Mouse (Mus musculus) small intestine, adult 2 months (tissue): ENCODE measurements around the gene Ap1b1. TPM values are rescaled to one million over a fixed set of nuclear protein-coding genes. Genes with fewer than 3 reads are reported as not detected.

ENCODE experiments used
- H3K27ac ChIP-seq: fragments of 200-500 bp; 2 replicates; pipeline ENCODE4 v1.5.1; 2012; ENCODE audit warnings: low read depth, low read length, control low read depth, inconsistent platforms; ENCODE audit not compliant: insufficient read depth
- H3K27me3 ChIP-seq: fragments of 200-500 bp; 2 replicates; pipeline ENCODE4 v1.6.1; 2012; ENCODE audit warnings: mild to moderate bottlenecking, moderate library complexity, low read length, inconsistent platforms; ENCODE audit not compliant: control insufficient read depth, insufficient read depth
- H3K36me3 ChIP-seq: fragments of 200-500 bp; 2 replicates; pipeline ENCODE4 v1.6.1; 2012; ENCODE audit warnings: mild to moderate bottlenecking, low read length, control low read depth, inconsistent platforms; ENCODE audit not compliant: control insufficient read depth, insufficient read depth
- H3K4me1 ChIP-seq: fragments of 200-500 bp; 2 replicates; pipeline ENCODE4 v1.6.1; 2012; ENCODE audit warnings: low read length, inconsistent platforms, mixed read lengths; ENCODE audit not compliant: control insufficient read depth, insufficient read depth, insufficient read length
- H3K4me3 ChIP-seq: fragments of 200-500 bp; 2 replicates; pipeline ENCODE4 v1.5.1; 2012; ENCODE audit warnings: low read depth, mild to moderate bottlenecking, control low read depth, inconsistent platforms, low read length, moderate library complexity
- CTCF ChIP-seq: fragments of 200-500 bp; IDR thresholded peaks from 2 replicates; pipeline ENCODE4 v1.5.1; 2012; ENCODE audit warnings: low read depth, mild to moderate bottlenecking, control low read depth, inconsistent platforms, low read length, moderate library complexity, mixed read lengths; ENCODE audit not compliant: insufficient replicate concordance, insufficient read length; ENCODE audit errors: extremely low read depth
- POLR2A ChIP-seq: fragments of 200-500 bp; IDR thresholded peaks from 2 replicates; pipeline ENCODE4 v1.6.1; 2012; ENCODE audit warnings: low read depth, mild to moderate bottlenecking, control low read depth, inconsistent platforms, low read length, moderate library complexity
- WGBS: fragments of 180-500 bp; shearing (Covaris S2); methylation state at CpG from one replicate; pipeline ENCODE4 v1.1.7; 2018; 5-methylcytosine and 5-hydroxymethylcytosine counted together
- polyA plus RNA-seq: library from polyadenylated mRNA; depleted of rRNA; stranded (reverse); fragments of >200 nt; gene quantifications from 2 replicates; pipeline ENCODE4 v1.2.3, GENCODE M21; 2012; rRNA removed

Ap1b1 gene
- polyA plus RNA-seq, 1 experiment, result 96.1 TPM

- no peak overlapping the region for H3K27ac ChIP-seq
- no peaks in the 10 kb centered on the region for H3K4me1 ChIP-seq
- WGBS, result 79% methylated on average over 1 of the region's 1 CpGs
- TF ChIP-seq POLR2A (no peak), CTCF (no peak)
- H3K4me3 ChIP-seq, result no peak overlapping the region
- H3K27me3 ChIP-seq, result no peaks in the 10 kb centered on the region
- peaks cover 63% of the 10 kb centered on the region for H3K36me3 ChIP-seq
Observed at GRCm38 (mm10) chr11:5089147-5089546, 102.5 kb downstream of the Ap1b1 start.

- H3K27ac ChIP-seq, result no peak overlapping the region
- WGBS, result 30% methylated on average over 2 of the region's 2 CpGs
- H3K27me3 ChIP-seq, result no peaks in the 10 kb centered on the region
- H3K4me1 ChIP-seq, result no peaks in the 10 kb centered on the region
- no peak overlapping the region for H3K4me3 ChIP-seq
- H3K36me3 ChIP-seq, result peaks cover 42% of the 10 kb centered on the region
- no peak for TF ChIP-seq POLR2A
- TF ChIP-seq CTCF, result peak; percentile 21; the same call in 1 of the 2 replicates
Observed at GRCm38 (mm10) chr11:5091706-5092105, 105.1 kb downstream of the Ap1b1 start.

Other genes with a start within 250 kb of the Ap1b1 start
- gene Cabp7, start 240.0 kb upstream of the Ap1b1 start, polyA plus RNA-seq, result not detected in 2 replicates
- 26.1 and 43.5 TPM in 2 replicates for gene Nf2, start 137.3 kb upstream of the Ap1b1 start, polyA plus RNA-seq
- 35.3 and 43.4 TPM in 2 replicates for gene Nipsnap1, start 112.9 kb upstream of the Ap1b1 start, polyA plus RNA-seq
- 7.1 and 14.1 TPM in 2 replicates for gene Thoc5, start 91.5 kb upstream of the Ap1b1 start, polyA plus RNA-seq
- 0.19 and 0.27 TPM in 2 replicates for gene Nefh, start 38.8 kb upstream of the Ap1b1 start, polyA plus RNA-seq
- 0.53 and 1.2 TPM in 2 replicates for gene Rasl10a, start 71.3 kb downstream of the Ap1b1 start, polyA plus RNA-seq
- 46.7 and 123 TPM in 2 replicates for gene Gas2l1, start 78.5 kb downstream of the Ap1b1 start, polyA plus RNA-seq
- 16.2 and 22.1 TPM in 2 replicates for gene Rhbdd3, start 112.1 kb downstream of the Ap1b1 start, polyA plus RNA-seq
- 305 and 396 TPM in 2 replicates for gene Ewsr1, start 112.4 kb downstream of the Ap1b1 start, polyA plus RNA-seq
- 16.9 and 34.7 TPM in 2 replicates for gene Emid1, start 165.4 kb downstream of the Ap1b1 start, polyA plus RNA-seq